Mouse (Mus musculus): ENCODE results near the gene Mnx1.
"Not testable (repeated sequence)": the region's sequence is repeated elsewhere in the genome, so short reads cannot be mapped to it uniquely, and the experiment has no call there.

Gene Mnx1

DNA sequence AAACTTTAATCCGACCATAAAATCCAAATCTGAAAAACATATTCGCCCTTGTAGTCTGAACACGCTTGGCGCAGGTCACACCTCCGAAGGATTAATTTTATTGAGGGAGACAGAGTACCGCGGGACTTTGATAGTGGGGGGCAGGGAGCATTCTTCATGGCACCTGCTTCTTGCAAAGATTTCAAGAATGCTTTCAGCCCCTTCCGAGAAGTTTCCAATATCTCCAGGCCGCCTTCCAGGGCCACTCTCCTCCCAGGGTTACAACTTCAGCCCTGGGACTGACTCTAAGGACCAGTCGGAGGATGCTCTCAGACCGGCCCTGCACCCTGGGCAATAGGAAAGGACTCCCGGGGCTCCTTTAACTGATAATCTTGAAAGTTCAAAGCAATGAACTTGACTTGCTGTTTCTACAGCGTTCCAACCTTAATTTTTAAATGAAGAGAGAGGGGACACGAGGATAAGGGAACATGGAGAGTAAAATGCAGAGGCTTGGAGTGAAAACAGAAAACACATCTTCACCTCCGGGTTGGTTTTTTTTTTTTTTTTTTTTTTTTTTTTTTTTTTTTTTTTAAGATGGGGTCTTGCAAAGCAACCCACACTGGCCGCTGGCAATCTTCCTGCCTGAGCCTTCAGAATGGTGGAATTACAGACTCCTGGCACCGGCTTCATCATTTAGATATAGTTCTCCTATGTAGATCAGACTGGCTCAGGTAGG is 9.8 kb downstream of the Mnx1 start:
- no peak for DNase-seq (ENCODE audit: low read depth)

DNA sequence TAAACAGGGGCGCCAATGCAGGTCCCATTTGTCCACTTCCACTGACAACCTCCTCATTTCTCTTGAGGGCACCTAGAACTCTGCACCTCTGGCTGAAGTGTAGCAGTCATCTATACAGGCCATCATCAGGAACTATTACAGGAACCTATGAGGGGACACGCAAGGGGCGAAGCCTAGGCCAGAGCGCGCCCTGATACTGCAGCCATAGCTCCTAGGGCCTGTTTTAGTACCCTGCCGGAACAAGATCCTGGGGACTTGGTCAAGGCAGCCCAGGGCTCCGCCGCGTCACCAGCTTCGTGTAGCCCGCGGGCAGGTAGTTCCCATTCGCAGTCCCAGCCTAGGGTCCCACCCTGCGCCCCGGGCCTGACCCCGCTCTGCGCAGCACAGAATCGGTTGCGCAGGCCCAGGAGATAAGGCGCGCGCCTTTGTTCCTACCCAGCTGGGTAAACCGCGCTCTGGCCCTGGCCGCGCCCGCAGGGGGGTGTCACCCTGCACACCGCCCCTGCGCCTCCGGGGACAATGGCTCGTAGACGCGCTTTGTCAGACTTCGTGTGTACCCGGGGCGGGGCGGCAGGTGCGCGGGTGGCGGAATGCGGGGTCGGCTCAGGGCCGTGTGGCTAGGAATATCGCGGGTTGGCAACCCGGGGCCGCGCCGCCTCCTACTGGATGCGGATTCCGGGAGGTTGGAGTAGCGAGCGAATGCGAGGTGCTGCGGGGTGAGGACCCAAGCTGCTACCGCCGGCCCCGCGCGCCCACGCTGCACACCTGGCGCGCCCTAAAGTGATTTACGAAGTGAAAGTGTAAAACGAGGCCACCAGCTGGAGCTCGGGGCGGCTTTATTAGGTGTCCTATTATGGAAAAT is 10.6 kb downstream of the Mnx1 start:
- DNase-seq (ENCODE audit: low read depth), result no peak

DNA sequence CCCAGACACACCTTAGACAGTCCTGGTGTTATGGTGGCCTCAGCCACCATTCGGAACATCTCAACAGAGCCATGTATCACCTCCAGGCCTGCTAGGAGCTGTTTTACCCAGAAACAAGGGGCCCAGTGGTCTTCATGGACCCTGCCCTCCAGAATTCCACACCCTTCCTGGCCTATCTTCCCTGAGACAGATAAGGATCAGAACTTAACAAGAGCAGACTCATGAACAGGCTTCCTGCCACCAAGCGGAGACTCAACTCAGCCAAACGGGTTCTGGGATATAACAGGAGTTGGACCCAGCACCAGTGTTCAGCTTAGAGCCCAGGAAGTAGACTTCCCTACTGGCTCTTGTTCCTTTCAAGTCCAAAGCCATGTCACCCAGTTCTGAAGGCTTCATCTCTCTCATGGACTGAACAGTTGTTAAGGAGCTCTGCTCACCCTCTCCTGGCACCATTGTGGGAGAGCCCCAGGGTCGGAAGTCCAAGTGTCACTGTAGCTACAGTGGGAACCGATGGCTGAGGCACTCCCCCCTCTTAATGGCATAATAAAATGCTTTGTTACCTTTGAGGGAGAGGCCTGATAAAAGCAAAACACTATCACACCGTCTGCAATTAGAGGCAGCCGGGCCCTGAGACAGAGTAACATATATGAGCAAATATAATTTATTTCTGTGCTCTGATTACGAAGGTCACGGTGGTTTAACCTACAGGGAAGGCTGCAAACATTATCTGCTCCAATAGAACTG is 15.2 kb downstream of the Mnx1 start:
- DNase-seq (ENCODE audit: low read depth), result no peak

DNA sequence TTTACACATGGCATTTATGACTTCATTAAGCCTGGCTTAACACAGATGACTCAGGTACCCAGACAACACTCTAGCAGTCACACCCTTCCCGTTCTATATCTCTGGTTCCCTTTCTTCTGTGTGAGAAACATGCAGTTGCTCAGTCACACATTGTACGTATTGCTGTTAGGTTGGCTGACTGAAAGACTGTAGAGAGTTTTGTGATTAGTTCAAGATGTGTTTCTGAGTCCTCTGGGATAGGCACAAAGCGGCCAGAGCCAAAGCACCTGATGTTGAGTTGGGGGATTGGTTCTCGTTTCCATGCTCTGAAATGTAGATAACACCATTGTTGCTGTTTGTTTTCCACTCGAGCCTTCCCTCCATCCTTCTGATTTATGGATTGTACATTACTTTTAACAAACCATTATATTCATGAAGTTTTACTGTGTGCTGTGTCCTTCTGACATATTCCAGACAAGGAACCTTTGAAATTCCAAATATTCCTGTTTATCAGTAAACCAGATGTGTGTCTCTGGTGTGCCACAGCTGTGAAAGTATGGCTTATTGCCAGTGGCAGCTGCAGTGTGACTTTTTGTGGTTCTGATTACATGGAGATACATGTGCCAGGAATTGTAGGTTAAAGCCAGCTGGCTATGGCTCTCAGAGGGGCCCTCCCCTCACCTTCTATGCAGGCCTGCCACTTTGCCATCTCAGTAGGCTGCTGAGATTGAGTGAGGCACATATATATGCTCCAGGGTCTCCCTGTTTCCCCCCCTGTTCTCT is 21.2 kb downstream of the Mnx1 start:
- peak; percentile 56 for DNase-seq (ENCODE audit: low read depth)

DNA sequence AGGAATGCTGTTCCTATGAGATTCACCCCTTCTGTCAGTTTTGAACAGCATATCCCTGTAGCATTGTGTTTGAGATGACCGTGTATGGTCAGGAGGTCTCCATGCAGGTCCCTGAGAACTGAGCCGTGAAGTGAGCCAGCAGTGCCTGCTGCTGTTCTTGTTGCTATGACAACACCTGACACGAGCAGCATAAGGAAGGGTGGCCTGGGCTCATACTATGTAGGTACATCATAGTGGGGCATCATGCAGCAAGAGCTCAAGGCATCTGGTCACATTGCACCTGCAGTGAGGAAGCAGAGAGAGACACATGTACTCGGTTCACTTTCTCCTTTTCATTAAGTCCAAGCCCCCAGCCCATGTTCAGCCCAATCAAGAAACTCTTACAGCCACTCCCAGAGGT is 25.9 kb downstream of the Mnx1 start:
- DNase-seq (ENCODE audit: low read depth), result no peak

DNA sequence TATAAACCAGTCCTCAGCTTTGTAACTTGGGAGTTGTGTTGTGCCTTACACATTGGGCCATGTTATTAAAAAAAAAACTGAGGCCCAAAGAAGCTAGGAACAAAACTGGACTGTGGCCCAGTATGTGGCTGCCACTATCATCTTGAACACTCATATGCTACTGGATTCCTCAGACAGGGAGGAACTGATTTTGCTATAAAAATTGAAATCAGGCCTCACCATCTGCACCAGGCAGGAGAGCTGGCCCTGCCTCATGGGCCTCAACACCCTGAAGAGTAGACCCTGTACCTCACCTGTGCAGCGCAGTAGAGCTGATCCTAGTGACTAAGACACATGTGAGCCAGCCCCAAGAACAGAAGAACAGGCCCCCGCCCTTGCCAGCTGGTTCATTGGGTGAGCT is 33.0 kb downstream of the Mnx1 start:
- no peak for DNase-seq (ENCODE audit: low read depth)

DNA sequence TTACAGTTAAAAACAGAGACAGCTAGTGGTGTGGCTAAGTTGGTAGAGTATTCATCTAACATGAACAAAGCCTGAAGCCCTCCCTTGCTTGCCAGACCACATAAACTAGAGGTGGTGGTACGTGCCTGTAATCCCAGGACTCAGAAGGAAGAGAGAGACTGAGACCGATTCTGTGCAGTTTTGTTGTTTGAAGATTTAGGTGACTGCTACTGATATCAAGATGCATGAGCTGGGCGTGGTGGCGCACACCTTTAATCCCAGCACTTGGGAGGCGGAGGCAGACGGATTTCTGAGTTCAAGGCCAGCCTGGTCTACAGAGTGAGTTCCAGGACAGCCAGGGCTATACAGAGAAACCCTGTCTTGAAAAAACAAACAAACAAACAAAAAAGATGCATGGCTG is 41.5 kb downstream of the Mnx1 start:
- not testable (repeated sequence) for DNase-seq (ENCODE audit: low read depth)

DNA sequence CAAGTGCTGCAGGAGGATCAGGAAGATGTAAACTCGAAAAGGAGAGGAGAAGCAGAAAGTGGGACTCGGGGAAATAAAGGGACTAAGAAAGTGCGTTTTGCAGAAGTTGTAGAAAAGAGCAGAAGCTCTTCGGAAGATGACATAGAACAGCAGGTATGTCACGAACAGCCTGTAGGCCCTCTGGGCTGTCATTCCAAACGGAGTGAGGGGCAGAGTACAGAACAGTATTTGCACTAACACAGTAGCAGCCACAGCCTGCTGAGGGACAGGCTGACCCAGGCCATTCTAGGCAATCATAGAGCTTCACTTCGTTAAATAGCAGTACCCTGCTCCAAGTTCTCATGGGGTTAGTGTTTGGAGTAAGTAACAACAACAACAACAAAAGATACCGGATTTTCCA is 42.8 kb downstream of the Mnx1 start:
- peak; percentile 3 for DNase-seq (ENCODE audit: low read depth)

DNA sequence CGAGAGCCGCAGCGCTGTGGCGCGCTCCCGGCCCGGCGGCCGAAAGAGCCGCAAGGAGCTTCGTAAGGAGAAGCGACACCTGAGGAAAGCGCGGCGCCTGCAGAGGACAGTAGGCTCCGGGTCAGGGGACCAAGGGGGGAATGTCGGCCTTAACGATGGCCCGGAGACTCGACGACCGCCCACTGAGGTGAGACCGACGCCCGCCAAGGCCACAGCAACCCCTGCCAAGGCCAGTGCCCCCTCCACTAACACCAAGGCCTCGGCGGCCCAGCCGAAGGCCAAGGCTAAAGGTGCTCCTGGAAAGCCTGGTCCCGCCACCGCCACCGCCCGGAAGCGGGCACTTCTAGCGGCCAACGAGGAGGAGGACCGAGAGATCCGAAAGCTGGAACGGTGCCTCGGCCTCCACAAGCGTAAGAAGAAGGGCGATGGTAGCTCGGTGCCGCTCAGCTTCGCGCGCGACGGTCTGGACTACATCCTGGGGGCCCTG is 43.4 kb downstream of the Mnx1 start:
- DNase-seq (ENCODE audit: low read depth), result peak; percentile 64

DNA sequence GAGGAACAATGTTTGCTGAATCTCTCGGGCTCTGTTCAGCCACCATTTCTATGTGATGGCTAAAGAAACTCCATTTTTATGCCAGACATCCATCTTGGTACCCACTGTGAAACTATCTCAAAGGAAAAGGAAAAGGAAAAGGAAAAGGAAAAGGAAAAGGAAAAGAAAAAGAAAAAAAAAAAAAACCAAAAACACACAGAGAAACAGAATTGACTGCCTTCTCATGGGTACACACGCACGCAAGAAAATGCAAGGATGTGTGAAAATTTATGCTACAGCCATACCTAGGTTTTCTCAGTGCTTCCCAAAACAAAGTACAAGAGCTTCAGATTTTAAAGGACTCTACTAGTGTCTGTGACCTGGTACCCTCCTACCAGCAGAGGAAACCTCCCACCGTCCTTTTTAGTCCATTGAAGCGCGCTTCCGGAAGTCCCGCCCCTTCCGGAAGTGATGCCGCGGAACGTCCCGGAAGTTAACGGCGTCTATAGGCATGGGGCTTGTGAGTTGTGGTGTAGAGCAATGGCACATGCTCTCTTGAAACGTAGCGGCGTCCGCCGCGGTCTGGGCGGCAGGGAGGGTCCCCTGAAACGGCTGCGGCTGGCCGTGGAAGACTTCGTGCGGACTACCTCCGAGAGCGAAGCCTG is 43.9 kb downstream of the Mnx1 start, which contains the start of gene Nom1:
Gene Nom1, plus strand, starts transcription at position 437 of the 644 bp plus-strand sequence.
- DNase-seq (ENCODE audit: low read depth), result peak; percentile 94

DNA sequence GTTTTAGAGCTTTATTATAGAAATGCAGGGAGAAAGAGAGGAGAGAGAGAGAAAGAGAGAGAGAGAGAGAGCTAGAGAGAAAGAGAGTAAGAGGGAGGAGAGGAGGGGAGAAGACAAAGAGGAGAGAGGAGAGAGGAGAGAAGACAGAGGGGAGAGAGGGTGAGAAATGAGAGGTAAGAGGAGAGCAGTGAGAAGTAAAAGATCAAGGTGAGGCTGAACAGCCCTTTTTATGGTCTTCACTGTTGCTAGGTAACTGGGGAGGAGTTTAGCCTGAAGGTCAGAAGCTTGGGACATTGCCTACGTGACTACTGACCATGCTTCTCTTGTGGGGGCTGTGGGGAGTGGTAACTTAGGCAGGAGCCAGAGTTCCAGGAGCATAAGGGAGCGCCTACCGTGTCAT is 54.9 kb downstream of the Mnx1 start:
- not testable (repeated sequence) for DNase-seq (ENCODE audit: low read depth)

All from NIH3T3 (cell line).